Mouse (Mus musculus): ENCODE results near the gene Atp5g1. TPM values are rescaled to one million over a fixed set of nuclear protein-coding genes. Genes with fewer than 3 reads are reported as not detected.

The Atp5g1 gene
- polyA plus RNA-seq, 3 experiments from 2014 or later = 336 to 391 (median 363) TPM

Other genes with a start within 250 kb of the Atp5g1 start
- gene Gngt2, start 238.5 kb downstream of the Atp5g1 start, polyA plus RNA-seq (2017; shearing (Covaris generic)) = 10 to 100 TPM; 35.4 to 54.7 (median 53.1) TPM
- gene Abi3, start 233.2 kb downstream of the Atp5g1 start, polyA plus RNA-seq (2017; shearing (Covaris generic)) = 100 to 1,000 TPM in 1 of 3 experiments, 10 to 100 TPM in 2; 38.9 to 105 (median 50.8) TPM
- under 1 TPM in 2 of 3 experiments, not detected in 1; 0.35 to 0.38 TPM for gene B4galnt2, start 160.8 kb downstream of the Atp5g1 start, polyA plus RNA-seq (2017; shearing (Covaris generic))
- not detected for gene Igf2bp1, start 69.7 kb downstream of the Atp5g1 start, polyA plus RNA-seq (2017; shearing (Covaris generic))
- not detected for gene Gip, start 51.1 kb downstream of the Atp5g1 start, polyA plus RNA-seq (2017; shearing (Covaris generic))
- 10 to 100 TPM; 37.7 to 51.2 (median 42.6) TPM for gene Snf8, start 40.8 kb downstream of the Atp5g1 start, polyA plus RNA-seq (2017; shearing (Covaris generic))
- 10 to 100 TPM in 2 of 3 experiments, 1 to 10 TPM in 1; 9.6 to 13.1 (median 10.4) TPM for gene Ube2z, start 10.3 kb downstream of the Atp5g1 start, polyA plus RNA-seq (2017; shearing (Covaris generic))
- not detected for gene Calcoco2, start 36.3 kb upstream of the Atp5g1 start, polyA plus RNA-seq (2017; shearing (Covaris generic))
- gene Ttll6, start 58.1 kb upstream of the Atp5g1 start, polyA plus RNA-seq (2017; shearing (Covaris generic)) = not detected
- not detected for gene Hoxb13, start 118.6 kb upstream of the Atp5g1 start, polyA plus RNA-seq (2017; shearing (Covaris generic))
- gene Hoxb9, start 195.8 kb upstream of the Atp5g1 start, polyA plus RNA-seq (2017; shearing (Covaris generic)) = not detected
- gene Hoxb8, start 206.2 kb upstream of the Atp5g1 start, polyA plus RNA-seq (2017; shearing (Covaris generic)) = not detected
- gene Hoxb7, start 211.0 kb upstream of the Atp5g1 start, polyA plus RNA-seq (2017; shearing (Covaris generic)) = not detected
- gene Hoxb6, start 216.8 kb upstream of the Atp5g1 start, polyA plus RNA-seq (2017; shearing (Covaris generic)) = not detected
- gene Hoxb5, start 227.7 kb upstream of the Atp5g1 start, polyA plus RNA-seq (2017; shearing (Covaris generic)) = not detected
- gene Hoxb4, start 242.6 kb upstream of the Atp5g1 start, polyA plus RNA-seq (2017; shearing (Covaris generic)) = 1 to 10 TPM in 2 of 3 experiments, under 1 TPM in 1; 0.92 to 1.5 (median 1.2) TPM
- under 1 TPM in 1 of 3 experiments, not detected in 2; 0.86 TPM for gene Hoxb3, start 247.7 kb upstream of the Atp5g1 start, polyA plus RNA-seq (2017; shearing (Covaris generic))

Measured in inflammation-experienced regulatory T-cells, adult 6 months (primary cell).